Mouse (Mus musculus) C2C12 (cell line): ENCODE data around the gene C1ql3.

Experiments used
- CTCF ChIP-seq: IDR thresholded peaks from one replicate; pipeline ENCODE4 v1.5.1; 2011; ENCODE audit not compliant: control insufficient read depth, insufficient read depth, insufficient read length
- MAX ChIP-seq: IDR thresholded peaks from one replicate; pipeline ENCODE4 v1.6.1; 2011; ENCODE audit warnings: mild to moderate bottlenecking, control low read depth
- MYOD1 ChIP-seq: IDR thresholded peaks from one replicate; pipeline ENCODE4 v1.6.1; 2011; ENCODE audit warnings: low read depth; ENCODE audit not compliant: control insufficient read depth, insufficient read length

GRCm38 (mm10) chr2:12984901-12985732 lies 26.5 kb downstream of the C1ql3 start:
- TF ChIP-seq CTCF (no peak), MAX (no peak), MYOD1 (no peak)
